In genomic region chr16:44983379-44984060, GRCm38 (mm10) we compare ENCODE assay signal across 30 mouse cellular contexts. TPM values are rescaled to one million over a fixed set of nuclear protein-coding genes. Genes with fewer than 3 reads are reported as not detected.
DNase-seq lines count a peak whose midpoint lies in the region; ATAC-seq and TF ChIP-seq lines count a peak whose summit lies in the region.
"Had no signal": no experiment of that assay in that cellular context is flagged by ENCODE, and none has a peak within 500 bp of the region (broad histone marks: within the 10 kb centered on the region; RNA-seq: fewer than 3 reads in every experiment).

No protein-coding gene starts in this region.

- H3K4me2 ChIP-seq in kidney, embryonic 16.5 days (replicated peaks; ENCODE audit: low read depth, low read length): no peak overlapping the region
- no peak overlapping the region for H3K4me2 ChIP-seq in lung, embryonic 16.5 days (ENCODE audit: low read depth, low read length)
- no peak overlapping the region for H3K4me2 ChIP-seq in intestine, embryonic 15.5 days (replicated peaks)
- no peak overlapping the region for H3K4me2 ChIP-seq in stomach, embryonic 16.5 days (ENCODE audit: low read depth, low read length)
- H3K4me2 ChIP-seq: embryonic facial prominence, embryonic 15.5 days; heart, embryonic 11.5 days; limb, embryonic 15.5 days had no signal

- no peak for DNase-seq in kidney, adult 2 months
- no peak for DNase-seq in lung, adult 2 months
- no peak for DNase-seq in heart, postnatal 25 days (ENCODE audit: low spot score)
- DNase-seq in adrenal gland, adult 2 months: no peak
- DNase-seq: adrenal gland, postnatal 36 days; cerebellum, adult 9-11 months; kidney, adult 18-20 months; left cerebral cortex, postnatal 4 days; lung, adult 18-20 months; lung, postnatal 36 days; right cerebral cortex, adult 18-20 months; right cerebral cortex, postnatal 4 days; thymus, postnatal 36 days had no signal

- WGBS in kidney, embryonic 16.5 days: 63% methylated on average over 3 of the region's 3 CpGs
- WGBS in kidney, adult 2 months: 71% methylated on average over 3 of the region's 3 CpGs
- 47% methylated on average over 3 of the region's 3 CpGs for WGBS in lung, embryonic 16.5 days
- WGBS in lung, adult 2 months: 61% methylated on average over 3 of the region's 3 CpGs
- 53% methylated on average over 3 of the region's 3 CpGs for WGBS in intestine, embryonic 15.5 days
- 46% methylated on average over 3 of the region's 3 CpGs for WGBS in stomach, embryonic 16.5 days

- H3K27ac ChIP-seq in kidney, embryonic 16.5 days (ENCODE audit: low read length): no peak overlapping the region
- no peak overlapping the region for H3K27ac ChIP-seq in kidney, adult 2 months (ENCODE audit: insufficient read depth, low read depth, low read length)
- no peak overlapping the region for H3K27ac ChIP-seq in lung, embryonic 16.5 days (ENCODE audit: low read length)
- no peak overlapping the region for H3K27ac ChIP-seq in intestine, embryonic 15.5 days
- peak overlapping the region; percentile 1; the same call in 1 of the 2 replicates for H3K27ac ChIP-seq in stomach, embryonic 16.5 days (ENCODE audit: low read length)
- H3K27ac ChIP-seq: embryonic facial prominence, embryonic 15.5 days; hindbrain, embryonic 10.5 days; left cerebral cortex, adult 2 months; limb, embryonic 15.5 days; midbrain, embryonic 10.5 days had no signal

- peak; percentile 67; the same call in 1 of the 2 replicates for ATAC-seq in kidney, embryonic 16.5 days (ENCODE audit: low FRiP score, low TSS enrichment)
- ATAC-seq in lung, embryonic 16.5 days (ENCODE audit: low read depth): peak; percentile 49; the same call in 1 of the 2 replicates
- ATAC-seq in intestine, embryonic 15.5 days: peak; percentile 23; the same call in 1 of the 2 replicates
- peak; percentile 60; the same call in 1 of the 2 replicates for ATAC-seq in stomach, embryonic 16.5 days (ENCODE audit: insufficient read depth, low FRiP score)
- ATAC-seq: forebrain, embryonic 14.5 days; hindbrain, embryonic 16.5 days; midbrain, embryonic 16.5 days had no signal

- H3K4me3 ChIP-seq in kidney, embryonic 16.5 days (ENCODE audit: low read length): no peak overlapping the region
- H3K4me3 ChIP-seq in kidney, adult 2 months (ENCODE audit: insufficient read depth, low read depth, low read length): no peak overlapping the region
- H3K4me3 ChIP-seq in lung, embryonic 16.5 days (ENCODE audit: low read length): no peak overlapping the region
- H3K4me3 ChIP-seq in lung, adult 2 months (replicated peaks; ENCODE audit: extremely low read depth, low read depth, low read length): no peak overlapping the region
- no peak overlapping the region for H3K4me3 ChIP-seq in intestine, embryonic 15.5 days (replicated peaks)
- H3K4me3 ChIP-seq in stomach, embryonic 16.5 days (replicated peaks; ENCODE audit: low read length): no peak overlapping the region
- H3K4me3 ChIP-seq: embryonic facial prominence, embryonic 15.5 days; hindbrain, embryonic 10.5 days; left cerebral cortex, adult 2 months; limb, embryonic 15.5 days; midbrain, embryonic 10.5 days had no signal

- no peaks in the 10 kb centered on the region for H3K9me3 ChIP-seq in kidney, embryonic 16.5 days (ENCODE audit: low read length)
- H3K9me3 ChIP-seq in lung, embryonic 16.5 days (ENCODE audit: control insufficient read depth, low read length): no peaks in the 10 kb centered on the region
- H3K9me3 ChIP-seq in intestine, embryonic 15.5 days: no peaks in the 10 kb centered on the region
- H3K9me3 ChIP-seq in stomach, embryonic 16.5 days (replicated peaks; ENCODE audit: control insufficient read depth, low read length): no peaks in the 10 kb centered on the region
- H3K9me3 ChIP-seq: embryonic facial prominence, embryonic 15.5 days; hindbrain, embryonic 10.5 days; limb, embryonic 15.5 days; midbrain, embryonic 10.5 days had no signal

- H3K9ac ChIP-seq in kidney, embryonic 16.5 days (replicated peaks; ENCODE audit: low read length): no peak overlapping the region
- H3K9ac ChIP-seq in lung, embryonic 16.5 days (ENCODE audit: low read length): no peak overlapping the region
- H3K9ac ChIP-seq in intestine, embryonic 15.5 days: no peak overlapping the region
- no peak overlapping the region for H3K9ac ChIP-seq in stomach, embryonic 16.5 days (ENCODE audit: low read length)
- H3K9ac ChIP-seq: embryonic facial prominence, embryonic 15.5 days; limb, embryonic 15.5 days had no signal

- no peak for TF ChIP-seq POLR2A in kidney, adult 2 months (IDR thresholded peaks at IDR 0.05; ENCODE audit: low read depth, low read length)
- no peak for TF ChIP-seq POLR2A in lung, adult 2 months (IDR thresholded peaks at IDR 0.05; ENCODE audit: borderline replicate concordance, extremely low read depth, low read depth, low read length)

- no peak for TF ChIP-seq CTCF in kidney, adult 2 months (conservative IDR thresholded peaks at IDR 0.05; ENCODE audit: insufficient read depth, insufficient read length, low read depth, low read length)
- TF ChIP-seq CTCF in lung, adult 2 months (IDR thresholded peaks at IDR 0.05; ENCODE audit: insufficient read depth, low read length): no peak

- intact Hi-C loops in heart, postnatal 25 days (cut with DNase I): no loop called here

- H3K36me3 ChIP-seq in kidney, embryonic 16.5 days (ENCODE audit: insufficient read depth, low read length): no peaks in the 10 kb centered on the region
- no peaks in the 10 kb centered on the region for H3K36me3 ChIP-seq in kidney, adult 2 months (ENCODE audit: control insufficient read depth, insufficient read depth, low read length)
- no peaks in the 10 kb centered on the region for H3K36me3 ChIP-seq in lung, embryonic 16.5 days (ENCODE audit: control insufficient read depth, insufficient read depth, low read length)
- no peaks in the 10 kb centered on the region for H3K36me3 ChIP-seq in intestine, embryonic 15.5 days
- no peaks in the 10 kb centered on the region for H3K36me3 ChIP-seq in stomach, embryonic 16.5 days (ENCODE audit: control insufficient read depth, insufficient read depth, low read length)
- H3K36me3 ChIP-seq: embryonic facial prominence, embryonic 15.5 days; hindbrain, embryonic 10.5 days; limb, embryonic 15.5 days; midbrain, embryonic 10.5 days had no signal

- H3K27me3 ChIP-seq in kidney, embryonic 16.5 days (ENCODE audit: insufficient read depth, low read length): no peaks in the 10 kb centered on the region
- no peaks in the 10 kb centered on the region for H3K27me3 ChIP-seq in kidney, adult 2 months (replicated peaks; ENCODE audit: control insufficient read depth, insufficient read depth, low read length)
- H3K27me3 ChIP-seq in lung, embryonic 16.5 days (ENCODE audit: control insufficient read depth, insufficient read depth, low read depth, low read length): no peaks in the 10 kb centered on the region
- no peaks in the 10 kb centered on the region for H3K27me3 ChIP-seq in intestine, embryonic 15.5 days (replicated peaks)
- H3K27me3 ChIP-seq in stomach, embryonic 16.5 days (ENCODE audit: control insufficient read depth, insufficient read depth, low read length): no peaks in the 10 kb centered on the region
- H3K27me3 ChIP-seq: embryonic facial prominence, embryonic 15.5 days; limb, embryonic 15.5 days had no signal

- H3K4me1 ChIP-seq in kidney, embryonic 16.5 days (ENCODE audit: insufficient read depth, low read length): no peaks in the 10 kb centered on the region
- H3K4me1 ChIP-seq in kidney, adult 2 months (ENCODE audit: control insufficient read depth, insufficient read depth, low read length): no peaks in the 10 kb centered on the region
- H3K4me1 ChIP-seq in lung, embryonic 16.5 days (replicated peaks; ENCODE audit: control insufficient read depth, insufficient read depth, low read length): no peaks in the 10 kb centered on the region
- H3K4me1 ChIP-seq in lung, adult 2 months (ENCODE audit: control insufficient read depth, insufficient read depth, low read length): 0 out of 2 replicates have a peak, but pooled peaks cover 2% of the 10 kb centered on the region
- H3K4me1 ChIP-seq in intestine, embryonic 15.5 days (replicated peaks): no peaks in the 10 kb centered on the region
- H3K4me1 ChIP-seq in stomach, embryonic 16.5 days (ENCODE audit: control insufficient read depth, insufficient read depth, low read length): peaks cover 9% of the 10 kb centered on the region
- H3K4me1 ChIP-seq: embryonic facial prominence, embryonic 15.5 days; hindbrain, embryonic 10.5 days; limb, embryonic 15.5 days had no signal

RNA-seq across cellular contexts. Expression of gene Cd200r3, which starts 40.0 kb away (rescaled TPM):
- polyA plus RNA-seq in kidney, embryonic 16.5 days (2015; fragmentation: Nextera tagmentation; extraction: Ambion mirVana): 0.12 and 0.47 TPM in 2 replicates
- 0.08 and 0.14 TPM in 2 replicates for polyA plus RNA-seq in kidney, adult 2 months (2012; rRNA removed)
- 0.40 and 0.48 TPM in 2 replicates for polyA plus RNA-seq in lung, embryonic 16.5 days (2015; fragmentation: Nextera tagmentation; extraction: Ambion mirVana)
- 0.19 and 0.38 TPM in 2 replicates for polyA plus RNA-seq in lung, adult 2 months (2012; rRNA removed)
- polyA plus RNA-seq in intestine, embryonic 15.5 days (2015; fragmentation: Nextera tagmentation; extraction: Ambion mirVana): 0.45 and 0.75 TPM in 2 replicates
- 0.71 and 1.3 TPM in 2 replicates for polyA plus RNA-seq in stomach, embryonic 16.5 days (2015; fragmentation: Nextera tagmentation; extraction: Ambion mirVana)
- not detected for total RNA-seq in heart, postnatal 25 days (2021)
- total RNA-seq in adrenal gland, adult 2 months (2021): not detected
- polyA plus RNA-seq in adrenal gland, adult 2 months (2012; rRNA removed): not detected in 2 replicates
- total RNA-seq: adrenal gland, postnatal 36 days; gastrocnemius, adult 8-10 months; layer of hippocampus, postnatal 10 days; left cerebral cortex, adult 2 months had no signal
- polyA plus RNA-seq: forebrain, embryonic 14.5 days; gonadal fat pad, adult 2 months; hindbrain, embryonic 10.5 days; midbrain, embryonic 10.5 days; midbrain, embryonic 16.5 days; neural tube, embryonic 14.5 days had no signal
